7 mouse cellular contexts compared by ENCODE assay signal in genomic region chrX:44789761-44790411, GRCm38 (mm10). TPM values are rescaled to one million over a fixed set of nuclear protein-coding genes. Genes with fewer than 3 reads are reported as not detected.
DNase-seq lines count a peak whose midpoint lies in the region; ATAC-seq and TF ChIP-seq lines count a peak whose summit lies in the region.

Gene Dcaf12l1, minus strand, starts transcription at chrX:44790197.

- intact Hi-C loops in heart, adult 2 months (cut with DNase I), result no loop called here

- 15% methylated on average over 47 of the region's 47 CpGs for whole genome bisulfite sequencing in embryonic facial prominence, embryonic 10.5 days
- 16% methylated on average over 47 of the region's 47 CpGs for WGBS in heart, adult 2 months
- 29% methylated on average over 47 of the region's 47 CpGs for WGBS in kidney, embryonic 14.5 days
- WGBS in limb, embryonic 12.5 days, result 27% methylated on average over 47 of the region's 47 CpGs
- 17% methylated on average over 47 of the region's 47 CpGs for WGBS in midbrain, embryonic 14.5 days
- WGBS in stomach, postnatal 0 days, result 18% methylated on average over 45 of the region's 47 CpGs

- H3K79me2 ChIP-seq in heart, adult 2 months (replicated peaks; ENCODE audit: control insufficient read depth, insufficient read depth, low read length), result no peaks in the 10 kb centered on the region

- ATAC-seq in kidney, embryonic 14.5 days (ENCODE audit: low FRiP score, low TSS enrichment), result peak; percentile 95
- ATAC-seq in limb, embryonic 12.5 days (ENCODE audit: insufficient number of reproducible peaks, insufficient read depth, low FRiP score, low TSS enrichment, low read depth), result peak; percentile 88
- peak; percentile 89 for ATAC-seq in midbrain, embryonic 14.5 days (ENCODE audit: low FRiP score, low TSS enrichment)
- peak; percentile 95 for ATAC-seq in stomach, postnatal 0 days (ENCODE audit: low FRiP score, low TSS enrichment)

- no peak for TF ChIP-seq EP300 in heart, adult 2 months (IDR thresholded peaks at IDR 0.05; ENCODE audit: insufficient read depth, low read depth, low read length)
- no peak for TF ChIP-seq EP300 in stomach, postnatal 0 days (optimal IDR thresholded peaks at IDR 0.05)

- peak; percentile 39; the same call in 1 of the 2 replicates for TF ChIP-seq CTCF in brain, embryonic 14.5 days (IDR thresholded peaks at IDR 0.05; ENCODE audit: borderline replicate concordance, extremely low read depth, insufficient read depth, insufficient read length)
- peak; percentile 48 for TF ChIP-seq CTCF in heart, adult 2 months (IDR thresholded peaks at IDR 0.05)
- TF ChIP-seq CTCF in stomach, postnatal 0 days (IDR thresholded peaks at IDR 0.05; ENCODE audit: low read depth), result peak; percentile 62

- no peak for TF ChIP-seq POLR2A in brain, embryonic 14.5 days (IDR thresholded peaks at IDR 0.05; ENCODE audit: borderline replicate concordance, extremely low read depth, insufficient read depth, insufficient read length, poor library complexity, severe bottlenecking)
- TF ChIP-seq POLR2A in heart, adult 2 months (IDR thresholded peaks at IDR 0.05; ENCODE audit: insufficient read depth, low read depth, low read length), result no peak

- peaks cover 9% of the 10 kb centered on the region for H3K27me3 ChIP-seq in embryonic facial prominence, embryonic 10.5 days (replicated peaks; ENCODE audit: low read depth, poor library complexity, severe bottlenecking)
- no peaks in the 10 kb centered on the region for H3K27me3 ChIP-seq in heart, adult 2 months (ENCODE audit: control insufficient read depth, insufficient read depth, low read length)
- no peaks in the 10 kb centered on the region for H3K27me3 ChIP-seq in kidney, embryonic 14.5 days (ENCODE audit: control insufficient read depth, insufficient read depth, low read length)
- no peaks in the 10 kb centered on the region for H3K27me3 ChIP-seq in limb, embryonic 12.5 days
- no peaks in the 10 kb centered on the region for H3K27me3 ChIP-seq in midbrain, embryonic 14.5 days (ENCODE audit: control insufficient read depth, insufficient read depth, low read length)
- H3K27me3 ChIP-seq in stomach, postnatal 0 days (ENCODE audit: control insufficient read depth, insufficient read depth, low read length), result no peaks in the 10 kb centered on the region

- peak within 1 kb of the TSS; percentile 77 for H3K27ac ChIP-seq in embryonic facial prominence, embryonic 10.5 days (replicated peaks)
- H3K27ac ChIP-seq in heart, adult 2 months, result no peak within 1 kb of the TSS
- no peak within 1 kb of the TSS for H3K27ac ChIP-seq in kidney, embryonic 14.5 days (ENCODE audit: low read depth, low read length)
- no peak within 1 kb of the TSS for H3K27ac ChIP-seq in limb, embryonic 12.5 days
- peak within 1 kb of the TSS; percentile 61; the same call in 1 of the 2 replicates for H3K27ac ChIP-seq in midbrain, embryonic 14.5 days (replicated peaks; ENCODE audit: low read depth, low read length)
- no peak within 1 kb of the TSS for H3K27ac ChIP-seq in stomach, postnatal 0 days (replicated peaks)

- peak; percentile 78 for DNase-seq in brain, embryonic 14.5 days (ENCODE audit: low read depth)
- DNase-seq in embryonic facial prominence, embryonic 10.5 days (ENCODE audit: low spot score), result peak; percentile 75
- peak; percentile 15 to 44 for DNase-seq in heart, adult 2 months
- DNase-seq in midbrain, embryonic 14.5 days, result peak; percentile 81
- peak; percentile 74 for DNase-seq in stomach, postnatal 0 days (ENCODE audit: low spot score)

- no peaks in the 10 kb centered on the region for H3K36me3 ChIP-seq in embryonic facial prominence, embryonic 10.5 days (replicated peaks)
- no peaks in the 10 kb centered on the region for H3K36me3 ChIP-seq in heart, adult 2 months (ENCODE audit: control insufficient read depth, insufficient read depth, low read length)
- H3K36me3 ChIP-seq in kidney, embryonic 14.5 days (ENCODE audit: control insufficient read depth, insufficient read depth, low read length), result no peaks in the 10 kb centered on the region
- no peaks in the 10 kb centered on the region for H3K36me3 ChIP-seq in limb, embryonic 12.5 days
- H3K36me3 ChIP-seq in midbrain, embryonic 14.5 days (ENCODE audit: control insufficient read depth, insufficient read depth, low read length), result no peaks in the 10 kb centered on the region
- no peaks in the 10 kb centered on the region for H3K36me3 ChIP-seq in stomach, postnatal 0 days (ENCODE audit: control insufficient read depth, insufficient read depth, low read length)

- H3K4me3 ChIP-seq in embryonic facial prominence, embryonic 10.5 days, result peak within 1 kb of the TSS; percentile 61
- H3K4me3 ChIP-seq in heart, adult 2 months, result peak within 1 kb of the TSS; percentile 26
- H3K4me3 ChIP-seq in kidney, embryonic 14.5 days (ENCODE audit: low read length), result peak within 1 kb of the TSS; percentile 42
- H3K4me3 ChIP-seq in limb, embryonic 12.5 days (replicated peaks), result peak within 1 kb of the TSS; percentile 48
- peak within 1 kb of the TSS; percentile 50 for H3K4me3 ChIP-seq in midbrain, embryonic 14.5 days (replicated peaks; ENCODE audit: low read depth, low read length)
- peak within 1 kb of the TSS; percentile 43 for H3K4me3 ChIP-seq in stomach, postnatal 0 days (ENCODE audit: low read depth, low read length)

- H3K9ac ChIP-seq in heart, adult 2 months (ENCODE audit: low read depth, low read length), result peak within 1 kb of the TSS; percentile 51
- H3K9ac ChIP-seq in kidney, embryonic 14.5 days (ENCODE audit: low read depth, low read length), result peak within 1 kb of the TSS; percentile 58
- H3K9ac ChIP-seq in limb, embryonic 12.5 days (replicated peaks), result peak within 1 kb of the TSS; percentile 63
- peak within 1 kb of the TSS; percentile 70 for H3K9ac ChIP-seq in midbrain, embryonic 14.5 days (replicated peaks; ENCODE audit: low read length)
- H3K9ac ChIP-seq in stomach, postnatal 0 days (ENCODE audit: low read length), result peak within 1 kb of the TSS; percentile 59

- peak within 1 kb of the TSS; percentile 67 for H3K4me2 ChIP-seq in kidney, embryonic 14.5 days (replicated peaks; ENCODE audit: low read depth, low read length)
- H3K4me2 ChIP-seq in limb, embryonic 12.5 days, result peak within 1 kb of the TSS; percentile 60
- H3K4me2 ChIP-seq in midbrain, embryonic 14.5 days (ENCODE audit: low read length), result peak within 1 kb of the TSS; percentile 63
- H3K4me2 ChIP-seq in stomach, postnatal 0 days (replicated peaks; ENCODE audit: low read depth), result peak within 1 kb of the TSS; percentile 63

- no peaks in the 10 kb centered on the region for H3K4me1 ChIP-seq in embryonic facial prominence, embryonic 10.5 days
- H3K4me1 ChIP-seq in heart, adult 2 months (ENCODE audit: control insufficient read depth, insufficient read depth, low read length), result no peaks in the 10 kb centered on the region
- H3K4me1 ChIP-seq in kidney, embryonic 14.5 days (ENCODE audit: control insufficient read depth, insufficient read depth, low read length), result no peaks in the 10 kb centered on the region
- H3K4me1 ChIP-seq in limb, embryonic 12.5 days (replicated peaks), result no peaks in the 10 kb centered on the region
- H3K4me1 ChIP-seq in midbrain, embryonic 14.5 days (ENCODE audit: control insufficient read depth, insufficient read depth, low read length), result no peaks in the 10 kb centered on the region
- no peaks in the 10 kb centered on the region for H3K4me1 ChIP-seq in stomach, postnatal 0 days (replicated peaks; ENCODE audit: control insufficient read depth, insufficient read depth)

- H3K9me3 ChIP-seq in embryonic facial prominence, embryonic 10.5 days, result no peaks in the 10 kb centered on the region
- H3K9me3 ChIP-seq in kidney, embryonic 14.5 days (ENCODE audit: control insufficient read depth, low read length), result no peaks in the 10 kb centered on the region
- 0 out of 2 replicates have a peak, but pooled peaks cover 4% of the 10 kb centered on the region for H3K9me3 ChIP-seq in limb, embryonic 12.5 days
- no peaks in the 10 kb centered on the region for H3K9me3 ChIP-seq in midbrain, embryonic 14.5 days (ENCODE audit: control insufficient read depth, low read length)
- H3K9me3 ChIP-seq in stomach, postnatal 0 days (ENCODE audit: control insufficient read depth, low read length), result no peaks in the 10 kb centered on the region

RNA-seq across cellular contexts. Expression of gene Dcaf12l1, which starts in this region (rescaled TPM):
- polyA plus RNA-seq in brain, embryonic 14.5 days (2012; rRNA removed), result 7.2 and 9.3 TPM in 2 replicates
- polyA plus RNA-seq in embryonic facial prominence, embryonic 10.5 days (2016; fragmentation: Nextera tagmentation; extraction: Ambion mirVana), result 5.7 and 6.2 TPM in 2 replicates
- 1 to 10 TPM; 2.7 to 3.1 TPM for total RNA-seq in heart, adult 2 months (2021)
- polyA plus RNA-seq in heart, adult 2 months (2012; rRNA removed), result 1.8 and 2.6 TPM in 2 replicates
- polyA plus RNA-seq in kidney, embryonic 14.5 days (2014; fragmentation: Nextera tagmentation; extraction: Ambion mirVana), result 5.3 and 5.5 TPM in 2 replicates
- polyA plus RNA-seq in limb, embryonic 12.5 days (2016; fragmentation: Nextera tagmentation; extraction: Ambion mirVana), result 9.1 and 9.6 TPM in 2 replicates
- polyA plus RNA-seq in midbrain, embryonic 14.5 days (2014; fragmentation: Nextera tagmentation; extraction: Ambion mirVana), result 11.1 and 11.2 TPM in 2 replicates
- polyA plus RNA-seq in stomach, postnatal 0 days (2015; fragmentation: Nextera tagmentation; extraction: Ambion mirVana), result 3.3 and 3.8 TPM in 2 replicates

Comparison
In these comparisons a context has a peak if more than half of its experiments do, and no peak if none do; other contexts are left out.
1. DNase-seq: peak in every context shown above with its lines; median percentile 81 in midbrain, embryonic 14.5 days; 78 in brain, embryonic 14.5 days; 75 in embryonic facial prominence, embryonic 10.5 days; 74 in stomach, postnatal 0 days; 30 in heart, adult 2 months.
2. H3K27ac ChIP-seq: peak in embryonic facial prominence, embryonic 10.5 days (single experiment) and midbrain, embryonic 14.5 days (single experiment); none in heart, adult 2 months (single experiment), kidney, embryonic 14.5 days (single experiment), limb, embryonic 12.5 days (single experiment) and stomach, postnatal 0 days (single experiment).
3. Peak in every context shown above with its lines, with median percentiles within 50 percentile points of each other: CTCF ChIP-seq, H3K4me3 ChIP-seq, H3K9ac ChIP-seq, ATAC-seq and H3K4me2 ChIP-seq.